Mouse (Mus musculus): ENCODE measurements around the gene Topbp1. TPM values are rescaled to one million over a fixed set of nuclear protein-coding genes. Genes with fewer than 3 reads are reported as not detected.

Gene Topbp1
- polyA plus RNA-seq, 1 experiment from 2014 or later: 99.4 TPM

DNA sequence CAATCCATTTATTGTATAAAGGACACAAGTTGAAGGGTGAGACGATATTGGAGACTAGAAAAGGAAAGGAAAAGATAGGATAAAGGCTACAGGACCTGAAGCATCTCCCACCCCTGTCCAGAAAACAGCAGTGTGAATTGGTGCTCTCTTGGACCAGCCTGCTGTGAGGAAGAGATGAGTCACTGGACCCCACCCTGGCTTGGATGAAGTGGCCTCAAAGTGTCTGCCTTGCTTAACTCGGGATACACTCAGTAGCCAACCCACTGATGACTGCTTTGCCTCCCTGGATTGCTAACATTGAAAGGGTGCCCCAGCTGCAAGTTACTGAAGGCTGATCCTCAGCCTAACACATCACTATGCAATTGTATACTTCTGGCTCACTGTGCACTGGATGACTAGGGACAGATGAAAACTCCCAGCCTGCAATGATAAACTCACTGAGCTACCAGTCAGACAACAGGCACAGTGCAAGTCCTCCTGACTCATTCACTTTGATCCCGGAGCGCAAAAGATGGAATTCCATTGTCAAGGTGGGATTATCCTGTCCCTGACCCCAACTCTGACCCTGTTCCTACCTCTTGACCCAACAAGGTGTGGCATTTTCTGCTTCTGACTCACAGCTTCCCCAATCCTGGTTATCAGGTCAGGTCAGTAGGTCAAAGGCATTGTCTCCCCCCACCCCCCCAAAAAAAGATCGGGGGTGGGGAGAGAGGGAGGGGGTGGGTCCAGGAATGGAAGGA lies 67.4 kb downstream of the Topbp1 start:
- no peak for DNase-seq (ENCODE audit: low spot score)
- H3K9ac ChIP-seq (ENCODE audit: low read depth, low read length): no peak overlapping the region
- H3K4me3 ChIP-seq (ENCODE audit: low read depth, low read length): no peak overlapping the region
- H3K27me3 ChIP-seq (replicated peaks; ENCODE audit: control insufficient read depth, insufficient read depth, low read length): no peaks in the 10 kb centered on the region
- no peaks in the 10 kb centered on the region for H3K9me3 ChIP-seq (ENCODE audit: control insufficient read depth, low read length)
- no peak overlapping the region for H3K27ac ChIP-seq (ENCODE audit: low read depth, low read length)
- no peak for ATAC-seq (replicated peaks; ENCODE audit: low FRiP score)
- H3K4me2 ChIP-seq: no peak overlapping the region
- H3K36me3 ChIP-seq (ENCODE audit: control insufficient read depth, insufficient read depth, low read length): no peaks in the 10 kb centered on the region
- 60% methylated on average over 5 of the region's 5 CpGs for WGBS
- H3K4me1 ChIP-seq (replicated peaks; ENCODE audit: control insufficient read depth, insufficient read depth, low read length): peaks cover 4% of the 10 kb centered on the region; the same call in 1 of the 2 replicates

DNA sequence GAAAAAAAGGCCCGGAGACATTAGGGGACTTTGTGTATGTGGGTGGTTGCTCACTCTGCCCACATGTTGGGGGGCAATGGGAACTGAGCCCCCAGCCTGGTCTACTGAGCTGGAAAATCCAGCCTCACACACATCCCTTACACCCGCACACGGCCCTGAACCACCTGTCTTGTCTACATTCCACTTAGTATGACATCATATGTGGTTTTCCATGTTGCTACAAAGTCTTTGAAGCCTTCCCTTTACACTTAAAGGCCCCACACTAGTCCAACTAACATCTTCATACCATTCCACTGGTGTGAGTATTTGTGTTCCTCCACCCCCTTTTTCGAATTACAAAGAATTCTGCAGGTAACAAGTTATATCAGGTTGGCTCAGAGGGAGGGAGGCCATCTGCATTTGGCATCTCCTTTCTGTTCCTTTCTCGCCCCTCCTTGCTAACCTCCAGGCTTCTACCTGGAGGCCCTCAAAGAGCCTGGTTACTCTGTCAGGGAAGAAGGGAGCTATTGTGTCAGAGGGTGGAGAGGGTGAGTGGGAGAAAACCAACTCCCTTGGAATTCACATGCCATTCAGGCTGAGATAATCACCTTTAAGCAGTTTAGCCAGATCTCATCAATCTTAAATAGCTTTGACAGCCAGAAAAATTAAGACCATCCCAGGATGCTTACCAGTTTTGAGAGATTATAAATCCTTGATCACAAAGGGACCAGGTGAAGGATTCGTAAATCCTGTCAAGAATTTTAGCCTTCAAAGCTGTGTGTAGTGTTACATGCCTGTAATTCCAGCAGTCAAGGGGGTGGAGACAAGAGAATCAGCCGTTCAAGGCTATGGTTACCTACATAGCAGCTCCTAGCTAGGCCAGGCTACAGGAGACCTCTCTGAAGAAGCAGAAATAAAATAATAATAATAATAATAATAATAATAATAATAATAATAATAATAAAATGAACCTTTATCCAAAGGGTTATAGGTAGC lies 71.6 kb downstream of the Topbp1 start:
- DNase-seq (ENCODE audit: low spot score): no peak
- Histone ChIP-seq H3K9ac (ENCODE audit: low read depth, low read length) (no peak overlapping the region), H3K9me3 (ENCODE audit: control insufficient read depth, low read length) (no peaks in the 10 kb centered on the region), H3K27me3 (replicated peaks; ENCODE audit: control insufficient read depth, insufficient read depth, low read length) (no peaks in the 10 kb centered on the region), H3K4me1 (replicated peaks; ENCODE audit: control insufficient read depth, insufficient read depth, low read length) (no peaks in the 10 kb centered on the region), H3K36me3 (ENCODE audit: control insufficient read depth, insufficient read depth, low read length) (no peaks in the 10 kb centered on the region), H3K27ac (ENCODE audit: low read depth, low read length) (no peak overlapping the region), H3K4me2 (no peak overlapping the region), H3K4me3 (ENCODE audit: low read depth, low read length) (no peak overlapping the region)
- ATAC-seq (replicated peaks; ENCODE audit: low FRiP score): no peak
- 65% methylated on average over 7 of the region's 7 CpGs for WGBS

- no peaks in the 10 kb centered on the region for H3K36me3 ChIP-seq (ENCODE audit: control insufficient read depth, insufficient read depth, low read length)
- H3K9me3 ChIP-seq (ENCODE audit: control insufficient read depth, low read length): no peaks in the 10 kb centered on the region
- no peak overlapping the region for H3K4me3 ChIP-seq (ENCODE audit: low read depth, low read length)
- H3K27me3 ChIP-seq (replicated peaks; ENCODE audit: control insufficient read depth, insufficient read depth, low read length): no peaks in the 10 kb centered on the region
- no peak overlapping the region for H3K27ac ChIP-seq (ENCODE audit: low read depth, low read length)
- H3K4me2 ChIP-seq: no peak overlapping the region
- DNase-seq (ENCODE audit: low spot score) (no peak), ATAC-seq (replicated peaks; ENCODE audit: low FRiP score) (no peak)
- no peaks in the 10 kb centered on the region for H3K4me1 ChIP-seq (replicated peaks; ENCODE audit: control insufficient read depth, insufficient read depth, low read length)
- WGBS: 71% methylated on average over 10 of the region's 10 CpGs
- H3K9ac ChIP-seq (ENCODE audit: low read depth, low read length): no peak overlapping the region
Measured at GRCm38 (mm10) chr9:103378686-103379085, 73.7 kb downstream of the Topbp1 start.

- H3K27ac ChIP-seq (ENCODE audit: low read depth, low read length): no peak overlapping the region
- no peak for DNase-seq (ENCODE audit: low spot score)
Measured at GRCm38 (mm10) chr9:103379199-103379598, 74.2 kb downstream of the Topbp1 start.

GRCm38 (mm10) chr9:103380566-103380965 lies 75.6 kb downstream of the Topbp1 start:
- H3K36me3 ChIP-seq (ENCODE audit: control insufficient read depth, insufficient read depth, low read length): no peaks in the 10 kb centered on the region
- no peak overlapping the region for H3K4me2 ChIP-seq
- DNase-seq (ENCODE audit: low spot score) (no peak), ATAC-seq (replicated peaks; ENCODE audit: low FRiP score) (no peak)
- no peak overlapping the region for H3K4me3 ChIP-seq (ENCODE audit: low read depth, low read length)
- H3K9ac ChIP-seq (ENCODE audit: low read depth, low read length): no peak overlapping the region
- WGBS: 86% methylated on average over 4 of the region's 4 CpGs
- no peak overlapping the region for H3K27ac ChIP-seq (ENCODE audit: low read depth, low read length)
- no peaks in the 10 kb centered on the region for H3K4me1 ChIP-seq (replicated peaks; ENCODE audit: control insufficient read depth, insufficient read depth, low read length)
- H3K27me3 ChIP-seq (replicated peaks; ENCODE audit: control insufficient read depth, insufficient read depth, low read length): no peaks in the 10 kb centered on the region
- no peaks in the 10 kb centered on the region for H3K9me3 ChIP-seq (ENCODE audit: control insufficient read depth, low read length)

More at GRCm38 (mm10) chr9:103379199-103379598, 74.2 kb downstream of the Topbp1 start:
- Histone ChIP-seq H3K36me3 (ENCODE audit: control insufficient read depth, insufficient read depth, low read length) (no peaks in the 10 kb centered on the region), H3K27me3 (replicated peaks; ENCODE audit: control insufficient read depth, insufficient read depth, low read length) (no peaks in the 10 kb centered on the region), H3K9me3 (ENCODE audit: control insufficient read depth, low read length) (no peaks in the 10 kb centered on the region), H3K4me1 (replicated peaks; ENCODE audit: control insufficient read depth, insufficient read depth, low read length) (no peaks in the 10 kb centered on the region), H3K9ac (ENCODE audit: low read depth, low read length) (no peak overlapping the region), H3K4me2 (no peak overlapping the region), H3K4me3 (ENCODE audit: low read depth, low read length) (no peak overlapping the region)
- no peak for ATAC-seq (replicated peaks; ENCODE audit: low FRiP score)
- WGBS: 70% methylated on average over 9 of the region's 9 CpGs

- Histone ChIP-seq H3K27ac (ENCODE audit: low read depth, low read length) (no peak overlapping the region), H3K27me3 (replicated peaks; ENCODE audit: control insufficient read depth, insufficient read depth, low read length) (no peaks in the 10 kb centered on the region), H3K9ac (ENCODE audit: low read depth, low read length) (no peak overlapping the region), H3K9me3 (ENCODE audit: control insufficient read depth, low read length) (no peaks in the 10 kb centered on the region), H3K4me1 (replicated peaks; ENCODE audit: control insufficient read depth, insufficient read depth, low read length) (no peaks in the 10 kb centered on the region; the same call in 1 of the 2 replicates), H3K4me2 (no peak overlapping the region), H3K4me3 (ENCODE audit: low read depth, low read length) (no peak overlapping the region), H3K36me3 (ENCODE audit: control insufficient read depth, insufficient read depth, low read length) (no peaks in the 10 kb centered on the region)
- DNase-seq (ENCODE audit: low spot score) (no peak), ATAC-seq (replicated peaks; ENCODE audit: low FRiP score) (no peak)
- 45% methylated on average over 6 of the region's 6 CpGs for WGBS
Measured at GRCm38 (mm10) chr9:103382989-103383388, 78.0 kb downstream of the Topbp1 start.

DNA sequence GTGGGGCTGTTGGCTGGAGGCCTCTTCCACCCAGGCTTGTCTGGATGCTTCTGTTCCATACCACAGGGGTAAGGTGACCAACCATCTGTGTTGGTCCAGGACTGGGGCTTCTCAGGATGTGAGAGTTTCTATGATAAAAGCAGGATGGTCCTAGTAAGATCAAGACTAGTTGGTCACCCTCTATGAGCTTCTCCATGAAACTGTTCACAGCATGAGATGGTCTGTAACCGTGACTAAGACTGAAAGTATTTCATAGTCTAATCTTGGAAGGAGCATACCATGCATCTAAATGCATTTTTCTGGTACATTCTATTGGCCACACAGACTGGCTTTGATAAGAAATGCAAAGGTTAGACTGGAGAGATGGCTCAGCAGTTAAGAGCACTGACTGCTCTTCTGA lies 78.6 kb downstream of the Topbp1 start:
- H3K36me3 ChIP-seq (ENCODE audit: control insufficient read depth, insufficient read depth, low read length): no peaks in the 10 kb centered on the region
- WGBS: 93% methylated on average over 1 of the region's 1 CpGs
- no peaks in the 10 kb centered on the region; the same call in 1 of the 2 replicates for H3K4me1 ChIP-seq (replicated peaks; ENCODE audit: control insufficient read depth, insufficient read depth, low read length)
- H3K9ac ChIP-seq (ENCODE audit: low read depth, low read length): no peak overlapping the region
- no peak for ATAC-seq (replicated peaks; ENCODE audit: low FRiP score)
- DNase-seq (ENCODE audit: low spot score): no peak
- no peaks in the 10 kb centered on the region for H3K9me3 ChIP-seq (ENCODE audit: control insufficient read depth, low read length)
- no peaks in the 10 kb centered on the region for H3K27me3 ChIP-seq (replicated peaks; ENCODE audit: control insufficient read depth, insufficient read depth, low read length)
- no peak overlapping the region for H3K4me2 ChIP-seq
- no peak overlapping the region for H3K27ac ChIP-seq (ENCODE audit: low read depth, low read length)
- H3K4me3 ChIP-seq (ENCODE audit: low read depth, low read length): no peak overlapping the region

DNA sequence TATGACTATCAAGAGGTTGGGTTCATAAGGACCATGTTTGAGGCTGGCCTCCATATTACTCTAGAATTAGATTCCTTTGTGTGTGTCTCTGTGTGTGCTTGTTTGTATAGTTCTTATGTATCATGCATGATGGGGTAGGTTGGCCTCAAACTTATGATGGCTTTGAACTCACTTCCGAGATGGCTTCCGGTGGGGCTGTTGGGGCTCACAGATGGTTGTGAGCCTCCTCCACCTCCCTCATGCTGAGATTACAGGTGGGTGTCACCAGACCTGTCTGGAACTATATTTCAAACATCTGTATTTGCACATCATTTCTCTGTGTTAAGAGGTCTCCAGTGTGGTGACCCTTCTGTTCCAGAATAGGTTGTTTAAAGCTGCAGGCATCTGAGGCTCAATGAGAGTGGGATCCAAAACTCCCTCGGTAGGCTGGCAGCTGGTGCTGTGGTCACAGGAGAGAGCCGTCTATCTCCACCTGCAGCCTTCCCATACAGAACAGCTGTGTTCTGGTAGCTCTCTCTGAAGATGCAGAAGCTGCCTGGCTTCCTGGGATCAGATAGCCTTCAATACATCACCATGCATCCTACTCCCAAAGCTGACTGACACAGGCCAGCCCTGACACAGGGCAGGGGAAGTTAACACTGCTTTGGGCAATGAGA lies 79.3 kb downstream of the Topbp1 start:
- ATAC-seq (replicated peaks; ENCODE audit: low FRiP score) (no peak), DNase-seq (ENCODE audit: low spot score) (no peak)
- Histone ChIP-seq H3K9me3 (ENCODE audit: control insufficient read depth, low read length) (no peaks in the 10 kb centered on the region), H3K36me3 (ENCODE audit: control insufficient read depth, insufficient read depth, low read length) (no peaks in the 10 kb centered on the region), H3K9ac (ENCODE audit: low read depth, low read length) (no peak overlapping the region), H3K4me3 (ENCODE audit: low read depth, low read length) (no peak overlapping the region), H3K4me1 (replicated peaks; ENCODE audit: control insufficient read depth, insufficient read depth, low read length) (no peaks in the 10 kb centered on the region; the same call in 1 of the 2 replicates), H3K27me3 (replicated peaks; ENCODE audit: control insufficient read depth, insufficient read depth, low read length) (no peaks in the 10 kb centered on the region), H3K27ac (ENCODE audit: low read depth, low read length) (no peak overlapping the region), H3K4me2 (no peak overlapping the region)
- WGBS: 73% methylated on average over 4 of the region's 4 CpGs

Measured in liver, embryonic 11.5 days (tissue).